Mouse (Mus musculus) left cerebral cortex, postnatal 14 days (tissue): Measurements from ENCODE around the gene Tfap2c. TPM values are rescaled to one million over a fixed set of nuclear protein-coding genes. Genes with fewer than 3 reads are reported as not detected.

Experiments used
- DNase-seq, 2 experiments: peaks; one replicate each; pipeline ENCODE4 v3.0.0; 2021 to 2022; ENCODE audit warnings: low spot score in 2 of 2, mixed read lengths in 1 of 2
- intact Hi-C: fragments of 180-260 bp; cut with DNase I; formaldehyde crosslinking; loops from one replicate; pipeline ENCODE4 v1.15.1; 2025
- total RNA-seq, 2 experiments: library from RNA; stranded (reverse); gene quantifications; 2 replicates each; pipeline ENCODE4 v1.2.3; 2021

Gene Tfap2c
- total RNA-seq, 2 experiments from 2014 or later: 0.13 to 0.42 TPM

DNA sequence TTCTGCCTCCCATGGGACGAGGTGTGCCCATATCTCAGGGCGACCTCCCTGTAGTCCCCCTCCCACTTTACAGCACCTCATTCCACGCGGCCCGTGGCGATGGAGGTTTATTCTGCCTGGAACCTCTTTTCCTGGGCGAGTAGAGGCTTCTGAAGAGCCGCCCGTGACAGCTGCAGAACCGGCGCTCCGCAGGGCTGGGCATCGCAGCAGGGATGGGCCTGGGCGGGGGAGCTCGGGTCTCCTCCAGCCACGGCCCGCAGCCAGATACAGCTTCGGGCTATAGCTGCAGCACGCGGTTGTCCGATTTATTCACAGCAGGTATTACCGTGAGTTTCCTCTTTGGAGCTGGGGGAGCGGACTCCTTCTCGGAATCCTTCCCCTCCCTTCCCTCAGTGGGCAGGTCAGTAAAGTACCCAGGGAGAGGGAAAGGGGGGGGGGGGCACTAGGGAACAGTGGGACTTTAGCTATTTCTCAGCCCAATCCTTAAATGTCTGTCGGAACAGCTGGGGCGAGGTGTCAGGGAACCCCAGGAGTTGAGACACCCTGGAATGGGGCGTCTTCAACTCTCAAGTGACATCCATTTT is 629 bp upstream of the Tfap2c start:
- no peak for DNase-seq
- intact Hi-C loops: loop anchor here (10.0 kb wide), 1 partner anchor 446 kb away; no protein-coding TSS in a partner anchor

DNA sequence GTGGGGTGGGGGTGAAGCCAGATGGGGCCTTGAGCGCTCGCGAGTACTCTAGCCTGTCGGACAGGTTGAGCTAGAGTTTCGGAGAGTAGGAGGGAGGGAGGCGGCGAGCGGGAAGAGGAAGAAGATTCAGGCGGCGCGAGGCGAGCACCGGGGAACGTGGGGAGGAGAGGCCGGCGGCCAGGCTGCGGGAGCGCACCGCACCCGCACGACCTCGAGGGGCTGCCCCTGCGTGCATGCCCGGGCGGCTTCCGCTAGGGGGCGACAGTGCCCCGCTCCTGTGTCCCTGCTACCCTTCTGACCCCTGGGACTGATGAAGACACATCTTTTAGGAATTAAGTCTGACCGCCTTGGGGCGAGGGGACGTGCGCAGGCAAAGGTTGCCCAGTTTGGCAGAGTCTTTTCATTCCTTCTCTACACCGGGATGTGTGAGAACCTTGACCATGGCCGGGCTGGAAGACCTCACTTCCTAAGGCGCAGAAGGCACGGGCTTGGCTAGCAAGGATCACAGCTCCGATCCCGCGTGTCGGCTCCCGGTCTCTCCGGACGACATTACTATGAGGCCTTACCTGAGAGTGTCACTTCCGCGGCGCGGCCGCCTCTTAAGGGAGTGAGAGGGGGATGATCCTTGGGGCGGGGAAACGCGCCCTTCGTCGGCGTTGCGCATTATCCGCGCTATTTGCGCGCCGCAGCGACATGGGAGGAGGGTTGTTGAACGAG is 1.1 kb downstream of the Tfap2c start:
- intact Hi-C loops: loop anchor here (5.0 to 10.0 kb wide), 2 partner anchors 184 to 277 kb away; no protein-coding TSS in a partner anchor
- peak; percentile 14 to 36 for DNase-seq

DNA sequence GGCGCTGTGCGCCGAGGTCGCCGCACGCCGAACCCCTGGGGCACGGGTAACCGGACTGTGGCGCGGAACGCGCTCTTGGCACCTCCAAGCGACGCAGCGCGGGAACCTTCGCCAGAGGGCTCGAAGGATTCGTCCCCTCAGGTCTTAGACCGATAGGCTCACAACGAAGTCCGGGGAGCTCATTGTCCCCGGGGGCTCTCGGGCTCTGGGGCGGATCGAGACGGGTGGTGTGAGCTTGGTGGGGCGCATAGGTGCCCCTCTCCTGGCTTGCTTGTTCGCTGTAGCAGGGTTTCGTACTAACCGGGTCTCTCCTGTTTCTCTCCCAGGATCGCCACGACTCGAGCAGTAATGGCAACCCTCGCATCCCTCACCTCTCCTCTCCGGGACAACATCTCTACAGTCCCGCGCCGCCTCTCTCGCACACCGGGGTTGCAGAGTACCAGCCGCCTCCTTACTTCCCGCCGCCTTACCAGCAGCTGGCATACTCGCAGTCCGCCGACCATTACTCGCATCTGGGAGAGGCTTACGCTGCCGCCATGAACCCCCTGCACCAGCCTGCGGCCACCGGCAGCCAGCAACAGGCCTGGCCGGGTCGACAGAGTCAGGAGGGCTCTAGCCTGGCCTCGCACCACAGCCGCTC is 1.8 kb downstream of the Tfap2c start:
- intact Hi-C loops: loop anchor here (5.0 to 10.0 kb wide), 2 partner anchors 184 to 276 kb away; no protein-coding TSS in a partner anchor
- no peak for DNase-seq

DNA sequence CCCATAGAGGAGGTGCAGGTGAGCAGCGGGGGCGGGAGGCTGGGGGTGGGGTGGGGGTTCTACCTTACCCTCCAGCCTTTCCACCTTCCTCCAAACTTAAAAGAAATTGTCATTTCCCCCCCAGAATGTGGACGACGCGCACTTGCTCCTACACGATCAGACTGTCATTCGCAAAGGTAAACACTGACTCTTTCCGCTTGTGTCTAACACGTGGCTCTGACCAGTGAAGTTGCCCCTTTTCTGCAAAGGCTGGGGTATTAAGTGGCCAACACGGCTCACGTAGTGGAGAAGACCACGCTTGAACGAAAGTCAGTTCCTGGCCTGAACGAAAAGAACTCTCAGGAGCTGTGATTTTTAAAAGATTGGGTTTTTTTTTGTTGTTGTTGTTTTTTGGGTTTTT is 2.5 kb downstream of the Tfap2c start:
- DNase-seq: no peak
- intact Hi-C loops: loop anchor here (5.0 to 10.0 kb wide), 2 partner anchors 183 to 275 kb away; no protein-coding TSS in a partner anchor

DNA sequence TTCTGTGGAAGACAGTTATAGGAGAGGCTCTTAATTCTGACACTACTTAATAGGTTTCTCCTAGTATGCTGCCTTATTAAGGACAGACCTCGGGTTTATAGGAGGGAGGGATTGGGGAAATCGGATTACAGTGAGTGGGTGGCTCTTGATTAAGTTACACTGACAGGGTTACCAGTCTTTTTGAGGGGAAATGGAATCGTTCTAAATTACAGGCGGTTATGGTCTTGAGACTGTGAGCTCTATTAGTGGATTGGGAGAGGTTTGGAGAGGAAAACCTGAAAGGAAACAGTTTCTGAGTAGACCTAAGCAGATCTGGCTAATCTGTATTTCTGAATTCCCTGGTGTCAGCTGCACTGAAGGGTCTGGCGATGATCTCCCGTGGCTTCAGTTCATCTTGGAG is 3.3 kb downstream of the Tfap2c start:
- no peak for DNase-seq
- intact Hi-C loops: loop anchor here (5.0 to 10.0 kb wide), 2 partner anchors 182 to 275 kb away; no protein-coding TSS in a partner anchor

DNA sequence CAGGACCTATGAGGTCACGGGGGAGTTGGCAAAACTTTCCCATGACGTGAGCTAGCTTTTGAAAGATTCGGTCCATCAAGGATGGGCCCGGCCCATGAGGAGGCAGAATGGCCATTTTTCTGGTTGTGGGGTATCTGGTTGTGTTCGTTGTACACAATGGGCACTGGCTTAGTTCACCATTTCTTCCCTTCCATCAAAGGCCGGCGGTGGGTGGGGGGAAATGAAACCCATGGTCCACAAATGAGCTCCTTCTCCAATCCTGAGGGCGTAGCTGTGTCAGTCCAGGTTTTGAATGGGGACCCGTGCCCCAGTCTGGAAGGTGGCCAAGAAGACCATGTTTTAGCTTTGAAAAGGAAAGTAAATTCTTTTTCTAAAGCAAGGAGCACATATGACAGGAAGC is 4.8 kb downstream of the Tfap2c start:
- intact Hi-C loops: loop anchor here (5.0 to 10.0 kb wide), 2 partner anchors 181 to 273 kb away; no protein-coding TSS in a partner anchor

DNA sequence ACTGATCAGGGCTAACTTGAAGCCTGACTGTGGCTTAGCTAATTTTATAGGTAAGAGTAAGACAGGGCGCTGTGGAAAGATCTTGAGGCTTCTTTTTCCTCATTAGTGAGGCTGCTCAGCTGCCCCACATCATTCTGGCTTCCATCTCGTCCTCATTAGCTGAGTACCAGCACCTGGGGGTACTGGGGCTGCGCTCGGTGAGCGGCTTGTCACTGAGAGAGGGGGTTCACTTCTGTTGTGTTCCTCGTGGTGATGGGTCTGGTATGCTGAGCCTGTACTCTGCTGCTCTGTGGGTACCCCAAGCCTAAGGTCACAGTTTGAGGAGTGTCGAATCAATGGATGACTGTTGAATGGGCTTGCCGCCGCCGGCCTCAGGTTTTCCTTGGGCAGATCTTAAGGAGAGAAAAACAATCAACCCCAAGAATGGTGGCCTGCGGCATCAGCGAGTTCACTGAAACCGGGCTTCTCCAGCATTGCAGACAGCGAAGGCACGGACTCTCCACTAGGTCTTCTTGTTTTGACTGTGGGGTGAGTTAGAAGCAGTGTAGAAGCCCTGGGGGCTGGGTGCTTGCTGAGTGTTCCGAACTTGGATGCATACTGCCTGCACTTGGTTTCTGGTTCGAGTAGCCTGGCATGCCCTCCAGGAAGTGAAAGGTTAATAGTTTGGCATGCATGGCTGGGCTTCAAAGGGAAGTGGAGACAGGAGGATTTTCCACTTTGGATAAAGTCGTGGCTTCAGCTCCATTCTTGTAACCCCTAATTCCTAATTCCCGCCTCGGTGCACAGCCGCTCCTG is 9.5 kb downstream of the Tfap2c start:
- no peak for DNase-seq
- intact Hi-C loops: loop anchor here (10.0 kb wide), 1 partner anchor 176 kb away; no protein-coding TSS in a partner anchor

More for the DNA sequence above, 4.8 kb downstream of the Tfap2c start:
- no peak for DNase-seq

DNA sequence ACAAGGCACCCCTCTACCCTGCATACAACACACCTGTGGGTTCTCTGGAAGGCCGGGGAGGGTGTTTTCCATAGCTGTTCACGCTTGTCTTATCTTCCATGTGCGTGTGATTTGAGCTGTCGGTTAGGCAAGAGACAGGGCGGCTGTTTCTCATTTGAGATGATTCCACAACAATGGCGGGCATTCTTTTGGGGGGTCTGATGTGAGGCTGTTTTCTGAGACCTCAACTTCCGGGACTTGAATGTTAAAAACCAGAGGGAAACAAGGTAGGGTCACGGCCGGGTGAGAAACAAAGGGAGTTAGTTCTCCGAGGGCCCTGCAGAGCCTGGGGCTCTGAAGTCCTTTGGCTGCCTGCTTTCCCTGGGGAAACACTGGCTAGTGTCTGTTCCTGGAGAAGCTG is 11.6 kb downstream of the Tfap2c start:
- DNase-seq: no peak
- intact Hi-C loops: no loop called here

DNA sequence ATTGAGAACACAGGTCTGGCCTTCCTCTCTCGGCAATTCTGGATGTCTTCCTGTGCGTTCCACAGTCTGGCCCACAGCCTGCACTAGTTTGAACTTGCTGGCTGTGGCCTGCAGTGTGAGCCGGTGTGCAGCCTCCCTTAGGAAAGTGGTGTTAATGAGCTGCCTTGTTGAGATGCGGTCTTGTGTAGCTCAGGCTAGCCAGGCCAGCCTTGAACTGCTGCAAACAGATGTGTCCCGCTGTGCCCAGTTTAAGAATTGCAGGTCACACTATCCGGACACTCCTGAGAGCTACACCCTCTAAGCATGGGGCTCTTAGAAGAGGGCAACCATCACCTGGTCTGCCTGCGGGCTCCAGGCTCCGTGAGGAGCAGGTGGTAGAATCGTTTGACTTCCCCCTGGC is 18.4 kb downstream of the Tfap2c start:
- intact Hi-C loops: no loop called here
- DNase-seq: no peak

DNA sequence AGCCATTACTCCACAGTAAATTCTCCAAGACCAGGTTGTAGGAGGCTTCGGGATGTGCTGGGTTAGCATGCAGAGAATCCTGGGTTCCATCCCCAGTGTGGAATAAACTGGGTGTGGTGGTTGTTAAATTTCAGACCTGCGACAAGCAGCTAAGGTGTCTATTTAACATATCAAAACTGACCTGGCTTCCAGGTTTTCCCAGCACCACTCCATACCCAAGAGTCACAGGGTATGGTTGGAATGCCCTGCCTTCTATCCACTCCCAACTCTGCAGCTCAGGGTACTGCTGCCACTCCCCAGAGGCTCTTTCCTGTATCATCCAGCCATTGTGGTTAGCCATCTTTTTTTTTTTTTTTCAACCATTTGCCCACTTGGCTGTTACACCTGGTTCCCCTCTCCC is 19.1 kb downstream of the Tfap2c start:
- DNase-seq: no peak
- intact Hi-C loops: no loop called here

DNA sequence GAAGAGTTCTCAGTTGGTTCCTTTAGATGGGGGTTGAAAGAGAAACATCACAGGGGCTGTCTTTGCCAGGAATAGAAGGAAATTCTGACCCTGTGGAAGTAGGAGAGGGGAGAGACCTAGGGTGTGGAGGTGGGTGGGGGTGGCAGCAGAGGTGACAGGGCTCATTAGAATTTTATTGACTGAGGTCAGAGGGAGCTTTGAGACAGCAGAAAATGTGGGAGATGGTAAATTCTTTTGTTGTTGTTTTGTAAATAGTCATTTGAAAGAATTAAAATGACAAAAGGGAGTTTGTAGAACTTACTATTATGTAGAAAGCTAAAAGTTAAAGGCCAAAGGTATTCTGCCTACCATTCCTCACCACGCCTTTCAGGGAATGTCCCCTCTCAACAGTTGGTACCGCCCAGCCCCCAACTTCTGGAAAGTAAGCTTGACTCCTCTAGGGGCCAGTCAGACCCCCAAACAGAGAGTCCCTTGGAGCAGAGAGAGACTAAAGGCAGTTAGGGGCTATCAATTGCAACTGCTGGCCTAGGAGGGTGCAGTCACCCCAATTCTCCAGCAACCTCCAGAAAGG is 27.9 kb downstream of the Tfap2c start:
- intact Hi-C loops: no loop called here
- DNase-seq: no peak

DNA sequence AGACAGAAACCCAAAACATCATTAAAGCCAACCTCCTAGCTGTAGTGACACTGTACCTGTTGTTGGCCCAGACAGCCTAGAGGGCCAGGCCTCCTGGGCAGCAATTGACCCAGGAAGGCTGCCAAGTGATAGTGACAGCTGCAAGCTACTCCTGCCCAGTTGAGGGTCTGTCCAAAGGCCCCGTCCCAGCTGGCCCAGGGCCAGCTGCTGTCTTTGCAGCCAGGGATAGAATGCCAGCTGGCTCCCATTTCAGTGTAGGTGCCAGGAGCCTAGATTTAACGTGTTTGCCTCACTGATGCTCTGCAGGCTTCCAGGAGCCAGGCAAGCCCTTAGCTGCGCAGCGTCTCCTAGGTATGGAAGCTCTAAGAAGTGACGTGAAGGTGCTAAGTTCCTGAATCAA is 29.8 kb downstream of the Tfap2c start:
- intact Hi-C loops: no loop called here
- peak; percentile 19 to 44 for DNase-seq

DNA sequence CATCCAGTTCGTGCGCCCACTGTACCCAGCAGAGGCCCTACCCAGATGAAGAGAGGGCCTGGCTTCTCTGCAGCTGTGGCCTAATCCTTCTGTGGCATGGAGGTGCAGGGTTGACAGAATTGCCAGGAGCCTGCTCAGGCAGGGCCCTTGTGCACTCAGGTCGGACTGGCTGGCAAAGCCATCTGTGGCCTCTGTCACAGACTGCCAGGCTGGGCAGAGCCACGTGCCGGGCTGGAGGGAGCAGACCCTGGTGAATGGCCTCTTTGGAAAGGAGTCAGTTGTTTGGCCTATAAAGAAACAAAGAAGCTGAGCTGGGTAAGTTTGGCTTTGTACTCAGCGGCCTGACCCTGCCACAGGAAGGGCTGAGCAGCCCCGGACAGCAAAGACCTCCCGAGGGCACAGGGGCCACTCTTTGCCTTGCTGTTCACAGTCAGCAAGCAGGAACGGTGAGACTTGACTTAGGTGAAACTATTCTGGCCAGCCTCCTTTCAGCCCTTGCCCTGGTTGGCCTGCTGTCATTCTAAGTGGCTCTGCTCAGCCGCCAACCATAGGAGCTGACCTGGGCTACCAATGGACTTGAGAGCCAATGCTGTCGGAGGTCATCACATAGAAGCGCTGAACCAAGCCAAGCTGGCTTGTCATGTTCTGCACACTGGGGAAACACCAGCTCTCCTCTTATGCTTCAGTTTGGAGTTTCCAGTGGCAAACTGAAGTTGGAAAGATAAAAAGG is 31.3 kb downstream of the Tfap2c start:
- DNase-seq: no peak
- intact Hi-C loops: no loop called here

DNA sequence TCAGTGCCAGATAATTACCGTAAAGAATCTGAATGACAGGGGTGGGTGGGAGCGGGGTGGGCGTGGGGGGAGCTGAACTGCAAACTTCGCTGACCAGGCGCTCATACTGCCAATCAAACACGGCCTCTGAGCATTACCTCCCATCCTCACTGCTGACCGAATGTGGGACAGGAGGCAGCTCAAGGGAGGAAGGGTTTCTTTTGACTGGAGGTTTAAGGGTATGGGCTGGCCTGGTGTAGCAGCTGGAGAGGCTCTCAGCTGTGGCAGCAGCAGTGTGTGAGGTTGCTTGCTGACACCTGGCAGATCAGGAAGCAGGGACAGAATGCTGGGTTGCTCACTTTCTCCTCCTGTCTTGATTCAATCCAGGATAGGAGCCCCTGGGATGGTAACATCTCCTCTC is 33.9 kb downstream of the Tfap2c start:
- intact Hi-C loops: no loop called here
- no peak for DNase-seq

DNA sequence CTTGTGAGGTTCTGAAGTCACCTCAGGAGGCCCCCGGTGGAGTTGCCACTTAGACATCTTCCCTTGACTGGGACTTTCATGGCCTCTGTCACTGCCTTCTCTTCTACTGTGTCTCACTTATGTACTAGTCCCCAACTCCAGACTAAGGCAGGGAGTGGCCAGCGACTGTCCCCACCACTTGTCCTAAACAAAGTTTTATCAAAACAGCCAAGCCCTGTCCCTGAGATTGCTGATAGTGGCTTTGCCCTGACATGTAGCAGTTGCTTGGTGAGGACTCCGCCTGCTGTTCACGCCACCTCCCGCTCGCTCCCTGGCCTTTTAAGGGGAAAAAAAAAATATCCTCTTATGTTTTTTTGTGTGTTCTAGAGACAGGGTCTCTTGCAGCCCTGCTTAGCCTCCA is 35.9 kb downstream of the Tfap2c start:
- intact Hi-C loops: no loop called here
- DNase-seq: no peak

DNA sequence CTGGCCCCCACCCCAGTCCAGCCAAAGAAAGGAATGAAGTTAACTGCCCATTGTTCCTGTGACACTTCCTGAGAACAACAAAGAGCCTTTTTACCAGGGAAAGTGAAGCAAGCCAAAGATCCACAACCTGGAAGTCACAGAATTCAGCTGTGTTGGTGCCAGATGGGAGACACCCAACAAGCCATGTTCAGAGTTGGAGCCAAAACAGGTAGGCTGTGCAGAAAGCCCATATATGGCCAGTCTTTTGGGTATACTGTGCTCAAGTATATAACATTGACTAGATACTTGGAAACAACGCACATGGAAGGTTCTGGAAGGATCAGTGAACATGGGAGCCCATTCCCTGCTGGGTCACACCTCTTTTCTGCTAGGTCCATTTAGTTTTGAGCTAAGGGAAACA is 39.7 kb downstream of the Tfap2c start:
- intact Hi-C loops: no loop called here
- no peak for DNase-seq

DNA sequence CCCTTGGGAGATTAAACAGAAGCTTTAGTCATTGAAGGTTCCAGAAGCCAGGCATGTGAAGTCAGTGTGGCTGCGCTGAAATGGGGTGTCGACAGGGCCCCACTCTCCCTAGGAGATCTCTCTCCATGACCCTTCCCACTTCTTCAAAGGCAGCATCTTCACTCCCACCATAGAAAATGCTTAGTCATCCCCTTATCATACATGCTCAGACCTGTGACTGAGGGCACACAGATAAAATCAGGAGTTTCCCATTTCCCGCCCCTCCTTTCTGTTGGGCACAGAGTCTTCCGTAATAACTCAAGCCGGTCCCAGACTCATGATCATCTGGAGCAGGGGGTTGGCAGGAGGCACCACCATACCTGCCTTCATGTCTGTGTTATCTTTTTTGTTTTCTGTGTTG is 41.4 kb downstream of the Tfap2c start:
- DNase-seq: no peak
- intact Hi-C loops: no loop called here

DNA sequence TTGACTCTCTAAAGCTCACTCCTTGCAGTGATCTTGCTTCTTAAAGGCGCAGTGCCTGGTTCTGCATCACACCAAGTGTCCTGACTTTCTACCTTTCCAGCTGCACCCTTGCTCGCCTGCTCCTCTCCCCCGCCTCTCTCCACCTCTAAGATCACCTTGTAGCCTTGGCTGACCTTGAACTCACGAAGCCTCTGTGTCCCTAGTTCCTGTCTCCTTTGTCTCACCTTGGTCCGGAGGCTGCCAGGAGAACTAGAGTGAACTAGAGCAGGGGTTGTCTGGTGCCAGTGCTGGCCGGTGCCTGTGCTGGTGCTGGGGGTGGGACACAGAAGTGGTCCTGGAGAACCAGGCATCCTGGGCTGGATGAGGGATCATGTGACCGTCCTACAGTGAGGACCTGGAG is 44.9 kb downstream of the Tfap2c start:
- intact Hi-C loops: no loop called here
- no peak for DNase-seq

DNA sequence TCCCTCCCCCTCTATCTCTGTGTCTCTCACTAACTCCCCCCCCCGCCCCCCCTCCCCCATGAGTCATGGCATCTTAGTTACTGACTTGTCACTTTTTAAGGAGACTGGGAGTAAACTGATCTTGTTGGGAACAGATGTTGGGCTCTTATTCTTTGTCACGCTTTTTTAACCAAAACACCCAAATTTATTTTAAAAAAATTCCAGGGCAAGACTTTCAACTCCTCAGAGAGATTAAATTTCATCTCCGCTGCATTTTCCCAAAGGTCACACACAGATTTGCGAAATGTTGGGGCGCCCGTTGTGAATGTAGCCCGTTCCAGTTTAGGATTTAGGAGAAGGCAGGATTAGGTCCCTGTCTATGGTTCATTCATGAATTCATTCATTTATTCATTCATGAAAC is 47.7 kb downstream of the Tfap2c start:
- no peak for DNase-seq

More for the DNA sequence above, 47.7 kb downstream of the Tfap2c start:
- intact Hi-C loops: no loop called here
